Mouse (Mus musculus): ENCODE measurements around the gene Tas2r139. TPM values are rescaled to one million over a fixed set of nuclear protein-coding genes. Genes with fewer than 3 reads are reported as not detected.
"Not testable (repeated sequence)": the region's sequence is repeated elsewhere in the genome, so short reads cannot be mapped to it uniquely, and the experiment has no call there.

The Tas2r139 gene
- not detected in 2 replicates for polyA plus RNA-seq (2016; fragmentation: Nextera tagmentation; extraction: Ambion mirVana)

- no peaks in the 10 kb centered on the region for H3K27me3 ChIP-seq
- ATAC-seq (ENCODE audit: insufficient number of reproducible peaks, insufficient read depth, low FRiP score, low TSS enrichment), result no peak
Observed at GRCm38 (mm10) chr6:42140636-42141035, at the start of gene Tas2r139. Gene Tas2r139, plus strand, starts transcription at chr6:42140936.

GRCm38 (mm10) chr6:42151115-42151514, 10.4 kb downstream of the Tas2r139 start:
- not testable (repeated sequence) for ATAC-seq (ENCODE audit: insufficient number of reproducible peaks, insufficient read depth, low FRiP score, low TSS enrichment); H3K4me1 ChIP-seq; H3K27ac ChIP-seq; H3K36me3 ChIP-seq; H3K9me3 ChIP-seq; H3K9ac ChIP-seq; H3K4me2 ChIP-seq (replicated peaks); H3K4me3 ChIP-seq; H3K27me3 ChIP-seq
- 79% methylated on average over 15 of the region's 15 CpGs for WGBS

More at GRCm38 (mm10) chr6:42140636-42141035, at the start of gene Tas2r139:
- Histone ChIP-seq H3K4me3 (no peak within 1 kb of the TSS), H3K9me3 (no peaks in the 10 kb centered on the region), H3K4me1 (no peaks in the 10 kb centered on the region), H3K36me3 (no peaks in the 10 kb centered on the region), H3K4me2 (replicated peaks) (no peak within 1 kb of the TSS), H3K9ac (no peak within 1 kb of the TSS), H3K27ac (no peak within 1 kb of the TSS)
- 72% methylated on average over 3 of the region's 3 CpGs for WGBS

GRCm38 (mm10) chr6:42182462-42182861, 41.7 kb downstream of the Tas2r139 start:
- Histone ChIP-seq H3K4me3 (no peak overlapping the region), H3K27me3 (no peaks in the 10 kb centered on the region), H3K4me2 (replicated peaks) (no peak overlapping the region), H3K9me3 (no peaks in the 10 kb centered on the region), H3K9ac (no peak overlapping the region), H3K4me1 (no peaks in the 10 kb centered on the region), H3K36me3 (no peaks in the 10 kb centered on the region), H3K27ac (no peak overlapping the region)
- WGBS, result 61% methylated on average over 1 of the region's 1 CpGs
- no peak for ATAC-seq (ENCODE audit: insufficient number of reproducible peaks, insufficient read depth, low FRiP score, low TSS enrichment)

GRCm38 (mm10) chr6:42186230-42186629, 45.5 kb downstream of the Tas2r139 start:
- no peak for ATAC-seq (ENCODE audit: insufficient number of reproducible peaks, insufficient read depth, low FRiP score, low TSS enrichment)
- Histone ChIP-seq H3K4me2 (replicated peaks) (no peak overlapping the region), H3K4me3 (no peak overlapping the region), H3K4me1 (no peaks in the 10 kb centered on the region), H3K27me3 (no peaks in the 10 kb centered on the region), H3K9ac (no peak overlapping the region), H3K36me3 (no peaks in the 10 kb centered on the region), H3K27ac (no peak overlapping the region), H3K9me3 (no peaks in the 10 kb centered on the region)
- WGBS, result 51% methylated on average over 3 of the region's 3 CpGs

Other genes starting within 250 kb of the Tas2r139 start
- gene Sval1, start 189.3 kb upstream of the Tas2r139 start, polyA plus RNA-seq (2016; fragmentation: Nextera tagmentation; extraction: Ambion mirVana), result not detected in 2 replicates
- gene Sval3, start 172.8 kb upstream of the Tas2r139 start, polyA plus RNA-seq (2016; fragmentation: Nextera tagmentation; extraction: Ambion mirVana), result not detected in 2 replicates
- gene Sva, start 102.5 kb upstream of the Tas2r139 start, polyA plus RNA-seq (2016; fragmentation: Nextera tagmentation; extraction: Ambion mirVana), result not detected in 2 replicates
- gene Tas2r144, start 74.4 kb downstream of the Tas2r139 start, polyA plus RNA-seq (2016; fragmentation: Nextera tagmentation; extraction: Ambion mirVana), result not detected in 2 replicates
- 27.8 and 28.4 TPM in 2 replicates for gene Gstk1, start 105.0 kb downstream of the Tas2r139 start, polyA plus RNA-seq (2016; fragmentation: Nextera tagmentation; extraction: Ambion mirVana)
- gene Tmem139, start 121.0 kb downstream of the Tas2r139 start, polyA plus RNA-seq (2016; fragmentation: Nextera tagmentation; extraction: Ambion mirVana), result 1.1 and 1.3 TPM in 2 replicates
- gene Casp2, start 124.0 kb downstream of the Tas2r139 start, polyA plus RNA-seq (2016; fragmentation: Nextera tagmentation; extraction: Ambion mirVana), result 69.8 and 71.0 TPM in 2 replicates
- gene Clcn1, start 145.7 kb downstream of the Tas2r139 start, polyA plus RNA-seq (2016; fragmentation: Nextera tagmentation; extraction: Ambion mirVana), result 0.36 TPM in 2 replicates
- 1.2 and 1.4 TPM in 2 replicates for gene Fam131b, start 183.7 kb downstream of the Tas2r139 start, polyA plus RNA-seq (2016; fragmentation: Nextera tagmentation; extraction: Ambion mirVana)
- gene Zyx, start 208.7 kb downstream of the Tas2r139 start, polyA plus RNA-seq (2016; fragmentation: Nextera tagmentation; extraction: Ambion mirVana), result 102 and 107 TPM in 2 replicates
- gene Epha1, start 232.3 kb downstream of the Tas2r139 start, polyA plus RNA-seq (2016; fragmentation: Nextera tagmentation; extraction: Ambion mirVana), result 4.7 and 7.2 TPM in 2 replicates

All from embryonic facial prominence, embryonic 12.5 days (tissue).